10 mouse cellular contexts compared by ENCODE assay signal in genomic region chr8:117342735-117343385, GRCm38 (mm10).
DNase-seq lines count a peak whose midpoint lies in the region; ATAC-seq and TF ChIP-seq lines count a peak whose summit lies in the region.
"Had no signal": no experiment of that assay in that cellular context is flagged by ENCODE, and none has a peak within 500 bp of the region (broad histone marks: within the 10 kb centered on the region; RNA-seq: fewer than 3 reads in every experiment).

No protein-coding gene starts in this region.

- H3K9ac ChIP-seq in liver, postnatal 0 days (replicated peaks) = peak overlapping the region; percentile 14; the same call in 1 of the 2 replicates
- H3K9ac ChIP-seq: limb, embryonic 15.5 days had no signal

- H3K9me3 ChIP-seq in liver, postnatal 0 days (ENCODE audit: low read length) = no peaks in the 10 kb centered on the region
- no peaks in the 10 kb centered on the region for H3K9me3 ChIP-seq in midbrain, embryonic 10.5 days (replicated peaks)
- H3K9me3 ChIP-seq: limb, embryonic 15.5 days had no signal

- no peaks in the 10 kb centered on the region for H3K36me3 ChIP-seq in liver, postnatal 0 days (replicated peaks; ENCODE audit: insufficient read depth, low read length)
- H3K36me3 ChIP-seq in midbrain, embryonic 10.5 days = no peaks in the 10 kb centered on the region
- H3K36me3 ChIP-seq: limb, embryonic 15.5 days had no signal

- peak overlapping the region; percentile 54 for H3K27ac ChIP-seq in brown adipose tissue, adult 24 weeks (replicated peaks; ENCODE audit: low read depth, low read length)
- peak overlapping the region; percentile 76 for H3K27ac ChIP-seq in liver, postnatal 0 days (ENCODE audit: low read depth)
- no peak overlapping the region for H3K27ac ChIP-seq in midbrain, embryonic 10.5 days (replicated peaks)
- H3K27ac ChIP-seq: limb, embryonic 15.5 days had no signal

- no peak for ATAC-seq in liver, postnatal 0 days

- intact Hi-C loops in left cerebral cortex, postnatal 10 days (cut with DNase I) = no loop called here

- H3K4me3 ChIP-seq in lung, adult 2 months (replicated peaks; ENCODE audit: extremely low read depth, low read depth, low read length) = no peak overlapping the region
- peak overlapping the region; percentile 9; the same call in 1 of the 2 replicates for H3K4me3 ChIP-seq in brown adipose tissue, adult 24 weeks (ENCODE audit: insufficient read depth, low read depth, low read length)
- no peak overlapping the region for H3K4me3 ChIP-seq in liver, postnatal 0 days (ENCODE audit: low read depth, low read length)
- H3K4me3 ChIP-seq in midbrain, embryonic 10.5 days = no peak overlapping the region
- H3K4me3 ChIP-seq: limb, embryonic 15.5 days had no signal

- WGBS in lung, adult 2 months = 46% methylated on average over 8 of the region's 8 CpGs
- 54% methylated on average over 8 of the region's 8 CpGs for WGBS in liver, postnatal 0 days (ENCODE audit: insufficient replicate concordance)
- whole genome bisulfite sequencing in midbrain, embryonic 10.5 days = 81% methylated on average over 8 of the region's 8 CpGs

- H3K4me2 ChIP-seq in liver, postnatal 0 days (ENCODE audit: low read depth, low read length) = peak overlapping the region; percentile 53
- H3K4me2 ChIP-seq: limb, embryonic 15.5 days had no signal

- TF ChIP-seq CTCF in lung, adult 2 months (IDR thresholded peaks at IDR 0.05; ENCODE audit: insufficient read depth, low read length) = no peak
- no peak for TF ChIP-seq CTCF in liver, postnatal 0 days (IDR thresholded peaks at IDR 0.05; ENCODE audit: low read depth)

- no peak for TF ChIP-seq EP300 in liver, postnatal 0 days (IDR thresholded peaks at IDR 0.05; ENCODE audit: low read depth)

- H3K27me3 ChIP-seq in liver, postnatal 0 days (ENCODE audit: insufficient read depth, low read length) = no peaks in the 10 kb centered on the region
- H3K27me3 ChIP-seq in midbrain, embryonic 10.5 days (ENCODE audit: low read depth, poor library complexity, severe bottlenecking) = no peaks in the 10 kb centered on the region
- H3K27me3 ChIP-seq: limb, embryonic 15.5 days had no signal

- DNase-seq in lung, postnatal 36 days = peak; percentile 46
- DNase-seq in lung, adult 2 months = no peak
- DNase-seq in liver, postnatal 0 days = no peak
- DNase-seq in left cerebral cortex, postnatal 10 days (ENCODE audit: extremely low spot score in 1 of 2, low spot score in 2 of 2) = no peak
- DNase-seq in adrenal gland, adult 8-10 months = no peak
- no peak for DNase-seq in midbrain, embryonic 10.5 days (ENCODE audit: low spot score)
- DNase-seq: adrenal gland, postnatal 25 days; cerebellum, postnatal 14 days had no signal

- no peak for TF ChIP-seq POLR2A in lung, adult 2 months (IDR thresholded peaks at IDR 0.05; ENCODE audit: borderline replicate concordance, extremely low read depth, low read depth, low read length)

- peaks cover 37% of the 10 kb centered on the region for H3K4me1 ChIP-seq in lung, adult 2 months (ENCODE audit: control insufficient read depth, insufficient read depth, low read length)
- peaks cover 42% of the 10 kb centered on the region for H3K4me1 ChIP-seq in brown adipose tissue, adult 24 weeks (ENCODE audit: control insufficient read depth, insufficient read depth, insufficient read length, low read length)
- H3K4me1 ChIP-seq in liver, postnatal 0 days (ENCODE audit: insufficient read depth) = peaks cover 81% of the 10 kb centered on the region
- peaks cover 40% of the 10 kb centered on the region for H3K4me1 ChIP-seq in midbrain, embryonic 10.5 days
